Mouse (Mus musculus) bone marrow macrophage, adult 2 months (primary cell): Measurements from ENCODE around the gene Sgpl1. TPM values are rescaled to one million over a fixed set of nuclear protein-coding genes. Genes with fewer than 3 reads are reported as not detected.

Source experiments
- H3K27ac ChIP-seq: 2 replicates; pipeline ENCODE4 v1.5.1; 2012; ENCODE audit warnings: low read depth, low read length; ENCODE audit not compliant: insufficient read depth
- H3K4me1 ChIP-seq: 2 replicates; pipeline ENCODE4 v1.6.1; 2012; ENCODE audit warnings: low read length; ENCODE audit not compliant: control insufficient read depth, insufficient read depth
- H3K4me3 ChIP-seq: 2 replicates; pipeline ENCODE4 v1.5.1; 2012; ENCODE audit warnings: mild to moderate bottlenecking, low read length, moderate library complexity; ENCODE audit not compliant: insufficient read depth
- CTCF ChIP-seq: IDR thresholded peaks from 2 replicates; pipeline ENCODE4 v1.5.1; 2012; ENCODE audit warnings: low read depth, mild to moderate bottlenecking, low read length, moderate library complexity
- POLR2A ChIP-seq: IDR thresholded peaks from 2 replicates; pipeline ENCODE4 v1.6.1; 2012; ENCODE audit warnings: mild to moderate bottlenecking, low read depth, low read length, borderline replicate concordance
- polyA plus RNA-seq: library from polyadenylated mRNA; stranded (reverse); fragments of >200 nt; gene quantifications from 2 replicates; pipeline ENCODE4 v1.2.4, GENCODE M21; 2012; ENCODE audit not compliant: missing spikeins, insufficient read depth, insufficient read length

The Sgpl1 gene
- polyA plus RNA-seq = 268 and 282 TPM in 2 replicates

- H3K4me3 ChIP-seq = peak within 1 kb of the TSS; percentile 93
- peak; percentile 76 for TF ChIP-seq CTCF
- TF ChIP-seq POLR2A = peak; percentile 95; the same call in 1 of the 2 replicates
- H3K27ac ChIP-seq = peak within 1 kb of the TSS; percentile 91
- peaks cover 35% of the 10 kb centered on the region for H3K4me1 ChIP-seq
Measured at GRCm38 (mm10) chr10:61147157-61148040, at the start of gene Sgpl1. TSS of gene Sgpl1 (minus strand) at chr10:61147703.

GRCm38 (mm10) chr10:61195718-61196291 is 48.3 kb upstream of the Sgpl1 start:
- Histone ChIP-seq H3K4me3 (no peak overlapping the region), H3K4me1 (peaks cover 6% of the 10 kb centered on the region), H3K27ac (no peak overlapping the region)
- TF ChIP-seq CTCF = no peak
- no peak for TF ChIP-seq POLR2A

GRCm38 (mm10) chr10:61195216-61195615 is 47.7 kb upstream of the Sgpl1 start:
- no peak for TF ChIP-seq POLR2A
- TF ChIP-seq CTCF = no peak
- H3K4me3 ChIP-seq = no peak overlapping the region
- peaks cover 6% of the 10 kb centered on the region for H3K4me1 ChIP-seq
- H3K27ac ChIP-seq = no peak overlapping the region

- no peak overlapping the region for H3K4me3 ChIP-seq
- H3K27ac ChIP-seq = no peak overlapping the region
- no peaks in the 10 kb centered on the region for H3K4me1 ChIP-seq
- TF ChIP-seq POLR2A (no peak), CTCF (no peak)
Measured at GRCm38 (mm10) chr10:61194611-61195010, 47.1 kb upstream of the Sgpl1 start.

- no peak overlapping the region for H3K27ac ChIP-seq
- TF ChIP-seq CTCF (no peak), POLR2A (no peak)
- H3K4me1 ChIP-seq = peaks cover 7% of the 10 kb centered on the region; the same call in 1 of the 2 replicates
- H3K4me3 ChIP-seq = no peak overlapping the region
Measured at GRCm38 (mm10) chr10:61188010-61188409, 40.5 kb upstream of the Sgpl1 start.

GRCm38 (mm10) chr10:61187001-61187400 is 39.5 kb upstream of the Sgpl1 start:
- peaks cover 8% of the 10 kb centered on the region; the same call in 1 of the 2 replicates for H3K4me1 ChIP-seq
- no peak for TF ChIP-seq CTCF
- TF ChIP-seq POLR2A = no peak
- no peak overlapping the region for H3K27ac ChIP-seq
- no peak overlapping the region for H3K4me3 ChIP-seq

GRCm38 (mm10) chr10:61179927-61180326 is 32.4 kb upstream of the Sgpl1 start:
- H3K4me3 ChIP-seq = no peak overlapping the region
- TF ChIP-seq POLR2A (no peak), CTCF (no peak)
- no peak overlapping the region for H3K27ac ChIP-seq
- peaks cover 9% of the 10 kb centered on the region for H3K4me1 ChIP-seq

- Histone ChIP-seq H3K4me3 (no peak overlapping the region), H3K27ac (no peak overlapping the region), H3K4me1 (peaks cover 9% of the 10 kb centered on the region)
- TF ChIP-seq POLR2A (no peak), CTCF (no peak)
Measured at GRCm38 (mm10) chr10:61178687-61179086, 31.2 kb upstream of the Sgpl1 start.

GRCm38 (mm10) chr10:61177751-61178150 is 30.2 kb upstream of the Sgpl1 start:
- no peak overlapping the region for H3K4me3 ChIP-seq
- H3K27ac ChIP-seq = no peak overlapping the region
- TF ChIP-seq POLR2A (no peak), CTCF (no peak)
- peaks cover 8% of the 10 kb centered on the region for H3K4me1 ChIP-seq
